Mouse (Mus musculus) T-helper 2 cell (primary cell): ENCODE results near the gene Cyp27b1.

ENCODE experiments used
- in situ Hi-C: fragments of 300-600 bp; cut with MboI, MseI; formaldehyde crosslinking; loops from one replicate; pipeline ENCODE4 v1.15.1; 2025; ENCODE audit warnings: high pct_unique_total_duplicates

Cyp27b1 gene

GRCm38 (mm10) chr10:127068360-127069038 is 20.4 kb downstream of the Cyp27b1 start:
- in situ Hi-C loops: no loop called here

- in situ Hi-C loops: loop anchor here (10.0 kb wide), 1 partner anchor 1305 kb away; the partner anchor contains the start of gene Ankrd52
Measured at GRCm38 (mm10) chr10:127069281-127070189, 21.5 kb downstream of the Cyp27b1 start.

- in situ Hi-C loops: loop anchor here (10.0 kb wide), 1 partner anchor 1304 kb away; the partner anchor contains the start of gene Ankrd52
Measured at GRCm38 (mm10) chr10:127070190-127071121, 22.4 kb downstream of the Cyp27b1 start, which contains the start of gene Tspan31. TSS of gene Tspan31 (minus strand) at chr10:127070264.

- in situ Hi-C loops: loop anchor here (10.0 kb wide), 1 partner anchor 1304 kb away; the partner anchor contains the start of gene Ankrd52
Measured at GRCm38 (mm10) chr10:127071203-127071602, 23.2 kb downstream of the Cyp27b1 start.

GRCm38 (mm10) chr10:127072270-127072669 is 24.2 kb downstream of the Cyp27b1 start:
- in situ Hi-C loops: loop anchor here (10.0 kb wide), 1 partner anchor 1303 kb away; the partner anchor contains the start of gene Ankrd52

- in situ Hi-C loops: loop anchor here (10.0 kb wide), 1 partner anchor 1302 kb away; the partner anchor contains the start of gene Ankrd52
Measured at GRCm38 (mm10) chr10:127072969-127073368, 24.9 kb downstream of the Cyp27b1 start.

GRCm38 (mm10) chr10:127073981-127074380 is 25.9 kb downstream of the Cyp27b1 start:
- in situ Hi-C loops: loop anchor here (10.0 kb wide), 1 partner anchor 1301 kb away; the partner anchor contains the start of gene Ankrd52

GRCm38 (mm10) chr10:127075080-127075479 is 27.0 kb downstream of the Cyp27b1 start, which contains the start of gene Agap2:
TSS of gene Agap2 (plus strand) at chr10:127075284.
- in situ Hi-C loops: loop anchor here (5.0 to 10.0 kb wide), 2 partner anchors 37 to 1300 kb away; partner anchors contain the start of gene Ankrd52

- in situ Hi-C loops: loop anchor here (5.0 to 10.0 kb wide), 2 partner anchors 37 to 1299 kb away; partner anchors contain the start of gene Ankrd52
Measured at GRCm38 (mm10) chr10:127075651-127076050, 27.6 kb downstream of the Cyp27b1 start.

- in situ Hi-C loops: loop anchor here (5.0 to 10.0 kb wide), 2 partner anchors 36 to 1299 kb away; partner anchors contain the start of gene Ankrd52
Measured at GRCm38 (mm10) chr10:127076082-127076481, 28.0 kb downstream of the Cyp27b1 start.

- in situ Hi-C loops: loop anchor here (5.0 to 10.0 kb wide), 2 partner anchors 35 to 1297 kb away; partner anchors contain the start of gene Ankrd52
Measured at GRCm38 (mm10) chr10:127077515-127077914, 29.5 kb downstream of the Cyp27b1 start.

- in situ Hi-C loops: loop anchor here (5.0 to 10.0 kb wide), 2 partner anchors 34 to 1297 kb away; partner anchors contain the start of gene Ankrd52
Measured at GRCm38 (mm10) chr10:127078001-127078676, 30.1 kb downstream of the Cyp27b1 start.

- in situ Hi-C loops: loop anchor here (5.0 to 10.0 kb wide), 2 partner anchors 33 to 1296 kb away; partner anchors contain the start of gene Ankrd52
Measured at GRCm38 (mm10) chr10:127078677-127079575, 30.9 kb downstream of the Cyp27b1 start.

GRCm38 (mm10) chr10:127079665-127080391 is 31.8 kb downstream of the Cyp27b1 start:
- in situ Hi-C loops: loop anchor here (5.0 to 10.0 kb wide), 2 partner anchors 32 to 1295 kb away; partner anchors contain the start of gene Ankrd52

GRCm38 (mm10) chr10:127080901-127081780 is 33.1 kb downstream of the Cyp27b1 start:
- in situ Hi-C loops: no loop called here

- in situ Hi-C loops: no loop called here
Measured at GRCm38 (mm10) chr10:127081996-127082620, 34.1 kb downstream of the Cyp27b1 start.
